8 mouse cellular contexts compared by ENCODE assay signal in genomic region chr15:79402836-79403762, GRCm38 (mm10). TPM values are rescaled to one million over a fixed set of nuclear protein-coding genes. Genes with fewer than 3 reads are reported as not detected.
DNase-seq lines count a peak whose midpoint lies in the region; ATAC-seq and TF ChIP-seq lines count a peak whose summit lies in the region.

Gene Tmem184b, minus strand, starts transcription at chr15:79403569.

- H3K27ac ChIP-seq in lung, embryonic 15.5 days, result peak within 1 kb of the TSS; percentile 69
- peak within 1 kb of the TSS; percentile 9 for H3K27ac ChIP-seq in thymus, adult 2 months (ENCODE audit: control insufficient read depth, insufficient read depth, low read length)

- peaks cover 50% of the 10 kb centered on the region for H3K4me1 ChIP-seq in lung, embryonic 15.5 days
- H3K4me1 ChIP-seq in thymus, adult 2 months (replicated peaks; ENCODE audit: control insufficient read depth, insufficient read depth, low read length), result peaks cover 56% of the 10 kb centered on the region

- no peaks in the 10 kb centered on the region for H3K9me3 ChIP-seq in lung, embryonic 15.5 days

- no peaks in the 10 kb centered on the region for H3K36me3 ChIP-seq in lung, embryonic 15.5 days
- H3K36me3 ChIP-seq in thymus, adult 2 months (ENCODE audit: control insufficient read depth, insufficient read depth, low read length), result no peaks in the 10 kb centered on the region

- ATAC-seq in frontal cortex, adult (ENCODE audit: low TSS enrichment), result peak; percentile 75
- ATAC-seq in hematopoietic stem cell, adult 5-6 weeks (replicated peaks in 1 of 2; ENCODE audit: insufficient read depth in 1 of 2, low FRiP score in 2 of 2, low TSS enrichment in 1 of 2, low read depth in 1 of 2, poor library complexity in 2 of 2, severe bottlenecking in 2 of 2), result peak; percentile 52 to 76
- ATAC-seq in lung, embryonic 15.5 days (ENCODE audit: borderline replicate concordance, extremely low read depth, low FRiP score, low TSS enrichment), result peak; percentile 86

- H3K9ac ChIP-seq in lung, embryonic 15.5 days, result peak within 1 kb of the TSS; percentile 78

- H3K4me3 ChIP-seq in lung, embryonic 15.5 days, result peak within 1 kb of the TSS; percentile 86
- H3K4me3 ChIP-seq in thymus, adult 2 months (ENCODE audit: control insufficient read depth, insufficient read depth, low read length), result peak within 1 kb of the TSS; percentile 60

- peak; percentile 88 for TF ChIP-seq POLR2A in thymus, adult 2 months (IDR thresholded peaks at IDR 0.05; ENCODE audit: control insufficient read depth, extremely low read depth, insufficient read depth, low read length, poor library complexity)

- no peak; the same call in 1 of the 2 replicates for TF ChIP-seq CTCF in thymus, adult 2 months (IDR thresholded peaks at IDR 0.05; ENCODE audit: borderline replicate concordance, control insufficient read depth, extremely low read depth, insufficient read depth, low read length, poor library complexity)

- under 1% methylated on average over 90 of the region's 90 CpGs for WGBS in lung, embryonic 15.5 days
- 1% methylated on average over 88 of the region's 90 CpGs for WGBS in thymus, adult 2 months

- DNase-seq in MN1 (ENCODE audit: low spot score), result peak; percentile 96
- DNase-seq in cerebellum, adult 9-10 months, result peak; percentile 86
- peak; percentile 60 for DNase-seq in layer of hippocampus, adult 9-10 months (ENCODE audit: low spot score)
- peak; percentile 73 for DNase-seq in ovary, adult 18-20 months (ENCODE audit: low spot score)
- DNase-seq in thymus, adult 2 months, result peak; percentile 88

- peak within 1 kb of the TSS; percentile 84 for H3K4me2 ChIP-seq in lung, embryonic 15.5 days

- H3K27me3 ChIP-seq in lung, embryonic 15.5 days, result no peaks in the 10 kb centered on the region
- H3K27me3 ChIP-seq in thymus, adult 2 months (ENCODE audit: control insufficient read depth, insufficient read depth, low read length), result no peaks in the 10 kb centered on the region

RNA-seq across cellular contexts. Expression of gene Tmem184b, which starts in this region (rescaled TPM):
- 3.5 and 6.5 TPM in 2 replicates for total RNA-seq in hematopoietic stem cell, adult 5-6 weeks (2017)
- polyA plus RNA-seq in lung, embryonic 15.5 days (2015; fragmentation: Nextera tagmentation; extraction: Ambion mirVana), result 76.4 and 76.5 TPM in 2 replicates
- polyA plus RNA-seq in thymus, adult 2 months (2012; rRNA removed), result 225 and 303 TPM in 2 replicates

Comparison
In these comparisons a context has a peak if more than half of its experiments do, and no peak if none do; other contexts are left out.
1. Peak in every context shown above with its lines: DNase-seq, ATAC-seq, H3K4me3 ChIP-seq and H3K27ac ChIP-seq.